ENCODE assay signal across 30 mouse cellular contexts in the genomic region with DNA sequence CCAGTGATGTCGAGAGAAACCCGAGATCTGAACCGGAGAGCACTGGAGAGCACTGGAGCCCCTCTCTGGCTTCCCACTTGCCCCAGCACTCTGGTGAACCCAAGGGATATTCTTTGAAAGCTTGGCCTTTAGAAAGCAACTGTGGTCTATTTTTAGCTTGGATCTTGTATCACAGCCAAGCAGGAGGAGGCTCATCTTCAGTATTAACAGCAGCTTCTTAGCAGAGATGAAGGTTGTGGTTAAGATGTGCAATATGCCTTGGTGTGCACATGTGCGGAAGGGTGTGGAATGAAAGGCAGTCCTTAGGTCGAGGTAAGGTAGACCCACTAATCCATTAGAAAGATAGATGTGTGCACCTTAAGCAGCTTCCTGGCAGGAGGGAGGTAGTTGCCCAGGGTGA. TPM values are rescaled to one million over a fixed set of nuclear protein-coding genes. Genes with fewer than 3 reads are reported as not detected.
A peak's percentile ranks its signal among the peaks of the same experiment; 100 is the strongest.
DNase-seq lines count a peak whose midpoint lies in the region; ATAC-seq lines count a peak whose summit lies in the region.
"Had no signal": no experiment of that assay in that cellular context is flagged by ENCODE, and none has a peak within 500 bp of the region (broad histone marks: within the 10 kb centered on the region; RNA-seq: fewer than 3 reads in every experiment).

No protein-coding gene starts in this region.

- H3K4me1 ChIP-seq in heart, embryonic 16.5 days (ENCODE audit: control insufficient read depth, insufficient read depth, low read length) = peaks cover 22% of the 10 kb centered on the region
- H3K4me1 ChIP-seq in heart, embryonic 12.5 days (replicated peaks) = peaks cover 25% of the 10 kb centered on the region
- H3K4me1 ChIP-seq: forebrain, embryonic 13.5 days; hindbrain, embryonic 15.5 days; liver, embryonic 15.5 days; midbrain, embryonic 15.5 days; neural tube, embryonic 12.5 days had no signal

- peak; percentile 34; the same call in 1 of the 2 replicates for ATAC-seq in heart, embryonic 16.5 days (replicated peaks; ENCODE audit: extremely low read depth, insufficient read depth, low FRiP score)
- no peak for ATAC-seq in heart, embryonic 12.5 days (ENCODE audit: insufficient number of reproducible peaks, low FRiP score)
- ATAC-seq: forebrain, embryonic 13.5 days; lung, postnatal 0 days; midbrain, embryonic 15.5 days had no signal

- WGBS in heart, embryonic 16.5 days = 64% methylated on average over 5 of the region's 5 CpGs
- 71% methylated on average over 5 of the region's 5 CpGs for WGBS in heart, embryonic 12.5 days

- H3K36me3 ChIP-seq in heart, embryonic 16.5 days (ENCODE audit: control insufficient read depth, insufficient read depth) = no peaks in the 10 kb centered on the region
- H3K36me3 ChIP-seq in heart, embryonic 12.5 days = no peaks in the 10 kb centered on the region
- H3K36me3 ChIP-seq: embryonic facial prominence, embryonic 13.5 days; G1E; hindbrain, embryonic 15.5 days; limb, embryonic 10.5 days; liver, embryonic 15.5 days; midbrain, embryonic 15.5 days; neural tube, embryonic 12.5 days had no signal

- peak; percentile 9 for DNase-seq in gastrocnemius, adult 18-20 months (ENCODE audit: low spot score)
- no peak for DNase-seq in gastrocnemius, postnatal 14 days
- DNase-seq in left cerebral cortex, postnatal 14 days (ENCODE audit: low spot score in 2 of 2) = peak; percentile 3 to 30
- no peak for DNase-seq in left cerebral cortex, postnatal 4 days
- DNase-seq in brain, adult 2 months (ENCODE audit: low read depth, low spot score) = peak; percentile 44
- DNase-seq in spleen, adult 12 weeks (ENCODE audit: low spot score) = no peak
- DNase-seq: B cell, adult 2 months; cerebellum, adult 2 months; cerebellum, postnatal 25 days; gastrocnemius, postnatal 36 days; heart, postnatal 4 days; liver; thymus, adult 2 months; thymus, postnatal 4 days had no signal

- H3K9me3 ChIP-seq in heart, embryonic 16.5 days (replicated peaks; ENCODE audit: control insufficient read depth, low read length) = no peaks in the 10 kb centered on the region
- H3K9me3 ChIP-seq in heart, embryonic 12.5 days (replicated peaks) = no peaks in the 10 kb centered on the region
- H3K9me3 ChIP-seq: embryonic facial prominence, embryonic 13.5 days; forebrain, embryonic 13.5 days; hindbrain, embryonic 15.5 days; limb, embryonic 10.5 days; liver, embryonic 15.5 days; midbrain, embryonic 15.5 days; neural tube, embryonic 12.5 days had no signal

- H3K27ac ChIP-seq in heart, embryonic 16.5 days (ENCODE audit: low read length) = no peak overlapping the region; the same call in 1 of the 2 replicates
- no peak overlapping the region for H3K27ac ChIP-seq in heart, embryonic 12.5 days (ENCODE audit: poor library complexity, severe bottlenecking)
- H3K27ac ChIP-seq: embryonic facial prominence, embryonic 13.5 days; forebrain, embryonic 13.5 days; hindbrain, embryonic 15.5 days; left cerebral cortex, adult 2 months; limb, embryonic 10.5 days; liver, embryonic 15.5 days; macrophage; midbrain, embryonic 15.5 days; neural tube, embryonic 12.5 days; stomach, postnatal 0 days had no signal

- no peak overlapping the region for H3K4me2 ChIP-seq in heart, embryonic 16.5 days (ENCODE audit: low read depth, low read length)
- no peak overlapping the region for H3K4me2 ChIP-seq in heart, embryonic 12.5 days
- H3K4me2 ChIP-seq: embryonic facial prominence, embryonic 13.5 days; forebrain, embryonic 13.5 days; hindbrain, embryonic 15.5 days; liver, embryonic 15.5 days; midbrain, embryonic 15.5 days; neural tube, embryonic 12.5 days had no signal

- intact Hi-C loops in gastrocnemius, postnatal 14 days (cut with DNase I; ENCODE audit: low total_unique reads) = no loop called here
- intact Hi-C loops in left cerebral cortex, postnatal 14 days (cut with DNase I) = no loop called here
- intact Hi-C loops in left cerebral cortex, postnatal 4 days (cut with DNase I) = no loop called here

- no peak overlapping the region for H3K9ac ChIP-seq in heart, embryonic 16.5 days (ENCODE audit: low read length)
- H3K9ac ChIP-seq in heart, embryonic 12.5 days = no peak overlapping the region
- H3K9ac ChIP-seq: embryonic facial prominence, embryonic 13.5 days; forebrain, embryonic 13.5 days; hindbrain, embryonic 15.5 days; liver, embryonic 15.5 days; midbrain, embryonic 15.5 days; neural tube, embryonic 12.5 days had no signal

- H3K4me3 ChIP-seq in heart, embryonic 16.5 days (ENCODE audit: low read length) = no peak overlapping the region
- H3K4me3 ChIP-seq in heart, embryonic 12.5 days = no peak overlapping the region
- H3K4me3 ChIP-seq: embryonic facial prominence, embryonic 13.5 days; forebrain, embryonic 13.5 days; hindbrain, embryonic 15.5 days; left cerebral cortex, adult 2 months; limb, embryonic 10.5 days; liver, embryonic 15.5 days; midbrain, embryonic 15.5 days; neural tube, embryonic 12.5 days had no signal

- no peaks in the 10 kb centered on the region for H3K27me3 ChIP-seq in heart, embryonic 16.5 days (ENCODE audit: control insufficient read depth, insufficient read depth, low read length)
- no peaks in the 10 kb centered on the region for H3K27me3 ChIP-seq in heart, embryonic 12.5 days (replicated peaks)
- H3K27me3 ChIP-seq: CH12.LX; embryonic facial prominence, embryonic 13.5 days; forebrain, embryonic 13.5 days; hindbrain, embryonic 15.5 days; liver, embryonic 15.5 days; midbrain, embryonic 15.5 days; neural tube, embryonic 12.5 days had no signal

RNA-seq across cellular contexts. Expression of gene Tmem72, which starts 2.1 kb away (rescaled TPM):
- under 1 TPM; 0.02 to 0.05 TPM for total RNA-seq in gastrocnemius, adult 18-20 months (2021)
- under 1 TPM in 1 of 2 experiments, not detected in 1; 0.02 TPM for total RNA-seq in gastrocnemius, postnatal 14 days (2021)
- polyA plus RNA-seq in heart, embryonic 16.5 days (2015; fragmentation: Nextera tagmentation; extraction: Ambion mirVana) = 0.03 and 0.06 TPM in 2 replicates
- 0.06 and 0.08 TPM in 2 replicates for polyA plus RNA-seq in heart, embryonic 12.5 days (2016; fragmentation: Nextera tagmentation; extraction: Ambion mirVana)
- total RNA-seq in left cerebral cortex, postnatal 14 days (2021) = 1 to 10 TPM; 1.0 to 1.2 TPM
- under 1 TPM; 0.12 to 0.22 TPM for total RNA-seq in left cerebral cortex, postnatal 4 days (2021)
- polyA plus RNA-seq: G1E; small intestine, adult 2 months had no signal

RNA-seq across cellular contexts. Expression of gene Rassf4, which starts 40.8 kb away (rescaled TPM):
- 1 to 10 TPM; 1.4 to 1.8 TPM for total RNA-seq in gastrocnemius, adult 18-20 months (2021)
- 1 to 10 TPM; 5.1 to 5.2 TPM for total RNA-seq in gastrocnemius, postnatal 14 days (2021)
- polyA plus RNA-seq in heart, embryonic 16.5 days (2015; fragmentation: Nextera tagmentation; extraction: Ambion mirVana) = 6.2 and 6.5 TPM in 2 replicates
- 5.6 and 6.5 TPM in 2 replicates for polyA plus RNA-seq in heart, embryonic 12.5 days (2016; fragmentation: Nextera tagmentation; extraction: Ambion mirVana)
- total RNA-seq in left cerebral cortex, postnatal 14 days (2021) = 1 to 10 TPM; 4.3 to 5.0 TPM
- total RNA-seq in left cerebral cortex, postnatal 4 days (2021) = 1 to 10 TPM; 2.9 to 3.4 TPM
- polyA plus RNA-seq: G1E had no signal

Comparison
In these comparisons a context has a peak if more than half of its experiments do, and no peak if none do; other contexts are left out.
1. DNase-seq: peak in gastrocnemius, adult 18-20 months (single experiment), left cerebral cortex, postnatal 14 days (2 of 2) and brain, adult 2 months (single experiment); none in gastrocnemius, postnatal 14 days (single experiment), left cerebral cortex, postnatal 4 days (single experiment) and spleen, adult 12 weeks (single experiment).